Mouse (Mus musculus) urinary bladder, postnatal 25 days (tissue): Measurements from ENCODE around the gene Cldn22.

ENCODE experiments used
- DNase-seq: peaks from one replicate; pipeline ENCODE4 v3.0.0; 2022; ENCODE audit warnings: low spot score

The Cldn22 gene

DNA sequence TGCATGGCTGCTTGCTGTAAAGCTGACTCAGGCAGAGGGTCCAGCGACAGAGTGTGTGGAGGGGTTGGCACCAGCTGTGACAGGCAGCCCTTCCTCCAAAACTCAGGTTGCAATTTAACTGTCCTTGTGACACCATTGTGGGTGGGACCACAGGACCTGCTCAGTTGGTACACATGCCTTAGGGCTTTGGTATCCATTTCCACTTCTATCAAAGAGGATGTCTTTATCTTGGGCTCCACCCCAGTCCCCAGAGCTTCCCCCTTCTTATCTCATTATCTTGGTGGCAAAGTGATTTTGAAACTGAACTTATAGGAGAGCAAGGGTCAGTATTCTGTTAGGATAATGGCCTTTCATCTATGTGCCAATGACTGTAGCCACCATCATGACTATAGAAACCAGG lies 9.7 kb downstream of the Cldn22 start:
- no peak for DNase-seq

GRCm38 (mm10) chr8:47843063-47843462 lies 18.8 kb downstream of the Cldn22 start:
- DNase-seq = no peak

- no peak for DNase-seq
These were observed 19.4 kb downstream of the Cldn22 start for GRCm38 (mm10) chr8:47843651-47844050.

DNA sequence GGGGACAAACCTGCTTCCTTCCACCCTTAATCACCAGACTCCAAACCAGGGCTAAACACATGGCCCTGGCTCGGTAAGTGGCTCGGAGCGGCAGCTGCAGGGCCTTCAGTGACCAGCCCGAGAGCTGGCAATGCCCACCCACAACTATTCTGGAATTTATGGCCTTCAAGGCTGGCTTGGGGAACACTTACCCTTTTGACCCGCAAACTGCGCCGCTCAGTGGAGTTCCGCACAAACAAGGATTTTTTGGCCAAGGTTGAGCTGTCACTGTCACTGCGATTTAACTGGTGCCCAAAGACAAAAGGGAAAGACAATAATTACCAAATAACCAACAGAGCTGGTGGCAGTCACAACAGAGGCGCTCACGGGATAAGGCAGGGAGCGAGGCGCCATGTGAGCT lies 21.7 kb downstream of the Cldn22 start:
- DNase-seq = no peak

- DNase-seq = no peak
These were observed 22.9 kb downstream of the Cldn22 start for GRCm38 (mm10) chr8:47847161-47847560.

- DNase-seq = no peak
These were observed 23.6 kb downstream of the Cldn22 start for GRCm38 (mm10) chr8:47847931-47848330.

DNA sequence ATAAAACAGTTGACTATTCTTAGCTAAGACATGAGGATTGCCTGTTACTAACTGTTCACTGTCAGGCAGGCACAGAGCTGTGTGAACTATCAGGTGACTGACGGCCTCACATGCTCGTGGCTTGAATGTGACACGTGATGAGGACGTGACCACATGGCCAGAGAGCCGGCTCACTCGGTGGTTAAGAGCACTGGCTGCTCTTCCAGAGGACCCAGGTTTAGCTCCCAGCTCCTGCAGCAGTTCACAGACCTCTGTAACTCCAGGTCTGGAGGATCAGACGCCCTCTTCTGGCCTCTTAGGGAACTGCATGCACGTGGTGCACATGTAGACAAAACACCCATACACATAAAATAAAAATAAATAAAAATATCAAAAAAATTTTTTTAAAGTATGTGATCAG lies 25.6 kb downstream of the Cldn22 start:
- DNase-seq = no peak

GRCm38 (mm10) chr8:47851824-47852502 lies 27.7 kb downstream of the Cldn22 start:
- no peak for DNase-seq

DNA sequence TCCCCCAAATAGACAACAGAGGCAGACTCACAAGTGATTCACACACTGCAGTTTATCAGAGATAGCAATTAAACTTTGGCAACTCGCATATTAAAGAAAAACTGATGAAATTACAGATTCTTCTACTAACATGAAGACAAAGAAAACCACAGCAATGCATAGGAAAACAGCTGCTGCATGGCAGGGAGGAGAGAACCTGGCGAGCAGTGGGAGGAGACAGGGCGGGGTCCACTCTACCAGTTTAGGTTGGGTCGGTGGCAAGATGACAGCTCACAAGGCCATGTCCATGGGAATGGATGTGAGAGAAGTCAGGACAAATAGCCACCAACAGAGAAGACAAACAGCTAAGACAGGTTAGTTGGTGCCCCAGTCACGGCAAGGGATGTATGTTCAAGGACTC lies 28.5 kb downstream of the Cldn22 start:
- no peak for DNase-seq

DNA sequence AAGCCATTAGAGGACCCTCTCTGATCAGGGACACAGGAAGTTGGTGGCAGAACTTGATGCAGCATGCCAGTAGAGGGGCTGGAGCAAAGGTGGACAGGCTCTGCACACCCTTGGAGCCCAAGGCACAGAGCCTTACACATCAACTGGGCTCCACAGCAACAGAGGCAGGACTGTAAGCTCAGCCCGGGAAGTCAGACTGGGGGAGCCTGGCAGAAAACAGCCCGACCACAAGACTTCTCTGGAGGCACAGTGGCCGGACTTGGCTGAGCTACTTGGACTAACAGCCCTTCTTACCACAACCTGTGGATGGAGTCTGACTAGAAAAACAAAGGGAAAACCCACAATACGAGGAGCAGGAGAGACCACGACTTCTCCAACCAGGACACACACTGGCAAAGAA lies 29.1 kb downstream of the Cldn22 start:
- no peak for DNase-seq

DNA sequence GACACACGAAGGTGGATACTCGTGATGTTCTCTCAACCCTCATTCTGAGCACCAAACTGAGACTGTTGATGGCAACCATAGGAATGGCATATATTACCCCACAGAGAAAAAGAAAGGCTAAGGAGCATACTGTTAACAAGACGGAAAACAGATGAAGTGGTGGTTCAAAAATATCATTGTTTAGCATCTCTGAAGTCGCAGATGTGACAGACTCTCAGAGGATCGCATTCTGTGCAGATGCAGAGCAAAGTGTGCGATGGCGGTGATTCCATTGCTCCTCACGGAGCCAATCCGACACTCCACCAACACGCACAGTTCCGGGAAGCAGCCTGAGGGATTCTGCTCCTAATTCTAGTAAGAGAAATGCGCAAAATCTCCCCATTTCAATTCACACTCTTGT lies 35.0 kb downstream of the Cldn22 start:
- DNase-seq = no peak

DNA sequence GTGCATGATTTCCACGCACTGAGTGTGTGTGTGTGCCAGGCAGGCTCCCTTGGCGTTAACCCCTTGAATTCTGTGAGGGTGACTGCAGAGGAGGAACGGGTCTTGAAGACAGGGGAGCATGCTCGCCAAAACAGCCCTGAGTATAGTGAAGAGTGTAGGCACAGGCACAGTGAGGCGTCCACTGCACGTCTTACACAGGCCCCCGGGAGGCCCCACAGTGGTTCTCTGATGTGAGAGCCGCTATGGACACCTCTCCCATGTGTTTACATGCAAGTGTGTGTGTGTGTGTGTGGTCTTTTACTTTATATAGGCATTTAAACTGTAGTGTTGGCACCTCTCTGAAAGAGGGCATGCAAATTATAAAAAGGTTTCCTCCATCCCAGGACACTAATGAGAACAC lies 42.3 kb downstream of the Cldn22 start:
- no peak for DNase-seq

- peak; percentile 82 for DNase-seq
These were observed 42.8 kb downstream of the Cldn22 start for GRCm38 (mm10) chr8:47867067-47867466.

- peak; percentile 14 for DNase-seq
These were observed 48.3 kb downstream of the Cldn22 start for GRCm38 (mm10) chr8:47872361-47873107.

GRCm38 (mm10) chr8:47874497-47875178 lies 50.4 kb downstream of the Cldn22 start:
- DNase-seq = no peak
